Mouse (Mus musculus): ENCODE data around the gene Ppard. TPM values are rescaled to one million over a fixed set of nuclear protein-coding genes. Genes with fewer than 3 reads are reported as not detected.

Gene Ppard
- 4.7 and 5.0 TPM in 2 replicates for polyA plus RNA-seq (2012; rRNA removed)

GRCm38 (mm10) chr17:28232475-28233060, at the start of gene Ppard:
Ppard (plus strand) TSS chr17:28232700.

GRCm38 (mm10) chr17:28207591-28208313, 24.7 kb upstream of the Ppard start, which contains the start of gene Def6:
Def6 (plus strand) TSS chr17:28207778.

GRCm38 (mm10) chr17:28313212-28313879, 80.8 kb downstream of the Ppard start, which contains the start of gene Fance:
Fance (plus strand) TSS chr17:28313519.

GRCm38 (mm10) chr17:28328366-28328928, 95.9 kb downstream of the Ppard start, which contains the start of gene Rpl10a:
Rpl10a (plus strand) TSS chr17:28328471.

GRCm38 (mm10) chr17:28350466-28351352, 118.2 kb downstream of the Ppard start, which contains the start of gene Tead3:
Tead3 (minus strand) TSS chr17:28350817.

Other genes with a start within 250 kb of the Ppard start
- gene Tcp11, start 152.1 kb upstream of the Ppard start, polyA plus RNA-seq (2012; rRNA removed) = 0.07 and 0.09 TPM in 2 replicates
- gene Scube3, start 90.6 kb upstream of the Ppard start, polyA plus RNA-seq (2012; rRNA removed) = 0.22 and 0.28 TPM in 2 replicates
- 10.2 and 10.5 TPM in 2 replicates for gene Zfp523, start 55.6 kb upstream of the Ppard start, polyA plus RNA-seq (2012; rRNA removed)
- 7.8 and 11.5 TPM in 2 replicates for gene Def6, start 24.9 kb upstream of the Ppard start, polyA plus RNA-seq (2012; rRNA removed)
- 3.1 and 3.8 TPM in 2 replicates for gene Fance, start 80.8 kb downstream of the Ppard start, polyA plus RNA-seq (2012; rRNA removed)
- 1,580 and 2,072 TPM in 2 replicates for gene Rpl10a, start 95.8 kb downstream of the Ppard start, polyA plus RNA-seq (2012; rRNA removed)
- gene Tead3, start 118.1 kb downstream of the Ppard start, polyA plus RNA-seq (2012; rRNA removed) = 2.5 and 2.8 TPM in 2 replicates
- 0.06 and 0.18 TPM in 2 replicates for gene Tulp1, start 132.5 kb downstream of the Ppard start, polyA plus RNA-seq (2012; rRNA removed)